Comparison of ENCODE assay signal across 23 mouse cellular contexts in genomic region chr1:153846420-153846819, GRCm38 (mm10). TPM values are rescaled to one million over a fixed set of nuclear protein-coding genes. Genes with fewer than 3 reads are reported as not detected.
DNase-seq lines count a peak whose midpoint lies in the region; ATAC-seq and TF ChIP-seq lines count a peak whose summit lies in the region.
"Had no signal": no experiment of that assay in that cellular context is flagged by ENCODE, and none has a peak within 500 bp of the region (broad histone marks: within the 10 kb centered on the region; RNA-seq: fewer than 3 reads in every experiment).

No protein-coding gene starts in this region.

- WGBS in hindbrain, embryonic 14.5 days = 82% methylated on average over 7 of the region's 7 CpGs
- WGBS in hindbrain, embryonic 10.5 days = 90% methylated on average over 7 of the region's 7 CpGs
- 96% methylated on average over 7 of the region's 7 CpGs for WGBS in midbrain, postnatal 0 days
- WGBS in midbrain, embryonic 14.5 days = 90% methylated on average over 7 of the region's 7 CpGs

- no peaks in the 10 kb centered on the region for H3K4me1 ChIP-seq in hindbrain, embryonic 14.5 days (replicated peaks; ENCODE audit: control insufficient read depth, insufficient read depth, low read length)
- H3K4me1 ChIP-seq in hindbrain, embryonic 10.5 days (replicated peaks) = no peaks in the 10 kb centered on the region
- H3K4me1 ChIP-seq in midbrain, postnatal 0 days (ENCODE audit: insufficient read depth, low read length) = no peaks in the 10 kb centered on the region
- H3K4me1 ChIP-seq in midbrain, embryonic 14.5 days (ENCODE audit: control insufficient read depth, insufficient read depth, low read length) = no peaks in the 10 kb centered on the region
- H3K4me1 ChIP-seq: forebrain, embryonic 13.5 days; heart, embryonic 10.5 days had no signal

- no peak overlapping the region for H3K27ac ChIP-seq in hindbrain, embryonic 14.5 days
- H3K27ac ChIP-seq in hindbrain, embryonic 10.5 days = no peak overlapping the region
- H3K27ac ChIP-seq in midbrain, postnatal 0 days (ENCODE audit: low read depth, low read length) = no peak overlapping the region
- H3K27ac ChIP-seq in midbrain, embryonic 14.5 days (replicated peaks; ENCODE audit: low read depth, low read length) = no peak overlapping the region
- H3K27ac ChIP-seq: forebrain, embryonic 13.5 days; heart, embryonic 10.5 days had no signal

- TF ChIP-seq POLR2A in brain, embryonic 14.5 days (IDR thresholded peaks at IDR 0.05; ENCODE audit: borderline replicate concordance, extremely low read depth, insufficient read depth, insufficient read length, poor library complexity, severe bottlenecking) = no peak

- H3K9ac ChIP-seq in hindbrain, embryonic 14.5 days = no peak overlapping the region
- H3K9ac ChIP-seq in midbrain, postnatal 0 days (replicated peaks; ENCODE audit: low read length, poor library complexity, severe bottlenecking) = no peak overlapping the region
- no peak overlapping the region for H3K9ac ChIP-seq in midbrain, embryonic 14.5 days (replicated peaks; ENCODE audit: low read length)
- H3K9ac ChIP-seq: forebrain, embryonic 13.5 days; forebrain, postnatal 0 days had no signal

- no peak overlapping the region for H3K4me2 ChIP-seq in hindbrain, embryonic 14.5 days (replicated peaks)
- H3K4me2 ChIP-seq in midbrain, postnatal 0 days (ENCODE audit: low read depth, low read length, poor library complexity, severe bottlenecking) = no peak overlapping the region
- no peak overlapping the region for H3K4me2 ChIP-seq in midbrain, embryonic 14.5 days (ENCODE audit: low read length)
- H3K4me2 ChIP-seq: forebrain, embryonic 13.5 days had no signal

- ATAC-seq in hindbrain, embryonic 14.5 days (ENCODE audit: low FRiP score) = 0 out of 2 replicates have a peak, but pooled peaks have one; percentile 27
- ATAC-seq in midbrain, postnatal 0 days (ENCODE audit: low FRiP score) = no peak
- no peak for ATAC-seq in midbrain, embryonic 14.5 days (ENCODE audit: low FRiP score, low TSS enrichment)
- ATAC-seq: intestine, postnatal 0 days had no signal

- H3K27me3 ChIP-seq in hindbrain, embryonic 14.5 days (ENCODE audit: control insufficient read depth, insufficient read depth, low read length) = no peaks in the 10 kb centered on the region
- H3K27me3 ChIP-seq in hindbrain, embryonic 10.5 days (ENCODE audit: insufficient read depth, poor library complexity, severe bottlenecking) = no peaks in the 10 kb centered on the region
- no peaks in the 10 kb centered on the region for H3K27me3 ChIP-seq in midbrain, postnatal 0 days (ENCODE audit: insufficient read depth, low read length)
- H3K27me3 ChIP-seq in midbrain, embryonic 14.5 days (ENCODE audit: control insufficient read depth, insufficient read depth, low read length) = no peaks in the 10 kb centered on the region
- H3K27me3 ChIP-seq: forebrain, embryonic 13.5 days had no signal

- no peak overlapping the region for H3K4me3 ChIP-seq in hindbrain, embryonic 14.5 days (replicated peaks; ENCODE audit: low read length)
- no peak overlapping the region for H3K4me3 ChIP-seq in hindbrain, embryonic 10.5 days
- no peak overlapping the region for H3K4me3 ChIP-seq in midbrain, postnatal 0 days (ENCODE audit: low read depth, low read length)
- no peak overlapping the region for H3K4me3 ChIP-seq in midbrain, embryonic 14.5 days (replicated peaks; ENCODE audit: low read depth, low read length)
- H3K4me3 ChIP-seq: forebrain, embryonic 13.5 days; heart, embryonic 10.5 days had no signal

- TF ChIP-seq CTCF in midbrain, postnatal 0 days (IDR thresholded peaks at IDR 0.05) = no peak
- no peak for TF ChIP-seq CTCF in brain, embryonic 14.5 days (IDR thresholded peaks at IDR 0.05; ENCODE audit: borderline replicate concordance, extremely low read depth, insufficient read depth, insufficient read length)

- no peak for DNase-seq in hindbrain, embryonic 14.5 days (ENCODE audit: low spot score)
- no peak for DNase-seq in hindbrain, embryonic 10.5 days (ENCODE audit: low spot score)
- DNase-seq in midbrain, postnatal 0 days (ENCODE audit: low spot score) = peak; percentile 41
- no peak for DNase-seq in midbrain, embryonic 14.5 days
- DNase-seq in brain, embryonic 14.5 days (ENCODE audit: low read depth) = peak; percentile 4
- DNase-seq in naive thymus-derived CD4-positive, alpha-beta T cell, adult 2 months (ENCODE audit: low read depth) = peak; percentile 5
- DNase-seq in layer of hippocampus, postnatal 14 days (ENCODE audit: low spot score in 2 of 2) = no peak
- DNase-seq in kidney, adult 18-20 months = no peak
- DNase-seq: adrenal gland, postnatal 14 days; cerebellum, adult 2 months; gastrocnemius, postnatal 14 days; heart, postnatal 4 days had no signal

- no peaks in the 10 kb centered on the region for H3K36me3 ChIP-seq in hindbrain, embryonic 14.5 days (replicated peaks; ENCODE audit: control insufficient read depth, insufficient read depth)
- no peaks in the 10 kb centered on the region for H3K36me3 ChIP-seq in hindbrain, embryonic 10.5 days
- no peaks in the 10 kb centered on the region for H3K36me3 ChIP-seq in midbrain, postnatal 0 days (ENCODE audit: insufficient read depth, low read length)
- H3K36me3 ChIP-seq in midbrain, embryonic 14.5 days (ENCODE audit: control insufficient read depth, insufficient read depth, low read length) = no peaks in the 10 kb centered on the region
- H3K36me3 ChIP-seq: G1E; heart, embryonic 10.5 days had no signal

- H3K9me3 ChIP-seq in hindbrain, embryonic 14.5 days (ENCODE audit: control insufficient read depth, low read length) = no peaks in the 10 kb centered on the region
- H3K9me3 ChIP-seq in hindbrain, embryonic 10.5 days = no peaks in the 10 kb centered on the region
- no peaks in the 10 kb centered on the region for H3K9me3 ChIP-seq in midbrain, postnatal 0 days (ENCODE audit: low read length)
- H3K9me3 ChIP-seq in midbrain, embryonic 14.5 days (ENCODE audit: control insufficient read depth, low read length) = no peaks in the 10 kb centered on the region
- H3K9me3 ChIP-seq: forebrain, embryonic 13.5 days; G1E; heart, embryonic 10.5 days had no signal

RNA-seq across cellular contexts. Expression of gene Rgsl1, which starts 2.5 kb away (rescaled TPM):
- polyA plus RNA-seq in hindbrain, embryonic 14.5 days (2014; fragmentation: Nextera tagmentation; extraction: Ambion mirVana) = 0.13 and 0.16 TPM in 2 replicates
- polyA plus RNA-seq in hindbrain, embryonic 10.5 days (2016; fragmentation: Nextera tagmentation; extraction: Ambion mirVana) = 0.10 TPM in 1 of 2 replicates, not detected in the other
- total RNA-seq in midbrain, postnatal 0 days (2014; rRNA removed) = 0.05 TPM in 1 of 2 replicates, not detected in the other
- polyA plus RNA-seq in midbrain, postnatal 0 days (2015; fragmentation: Nextera tagmentation; extraction: Ambion mirVana) = 0.12 and 0.18 TPM in 2 replicates
- polyA plus RNA-seq in midbrain, embryonic 14.5 days (2014; fragmentation: Nextera tagmentation; extraction: Ambion mirVana) = 0.15 and 0.20 TPM in 2 replicates
- polyA plus RNA-seq in brain, embryonic 14.5 days (2012; rRNA removed) = 0.24 and 0.44 TPM in 2 replicates
- 1 to 10 TPM in 1 of 2 experiments, under 1 TPM in 1; 0.88 to 1.0 TPM for total RNA-seq in layer of hippocampus, postnatal 14 days (2021)
- total RNA-seq: gastrocnemius, postnatal 14 days; granulocyte monocyte progenitor cell, adult 5-6 weeks; heart, postnatal 10 days; heart, postnatal 4 days had no signal
- polyA plus RNA-seq: embryonic facial prominence, embryonic 11.5 days; G1E; heart, embryonic 10.5 days; heart, embryonic 14.5 days had no signal

RNA-seq across cellular contexts. Expression of gene Teddm1b, which starts 27.7 kb away (rescaled TPM):
- 0.25 and 0.51 TPM in 2 replicates for polyA plus RNA-seq in hindbrain, embryonic 14.5 days (2014; fragmentation: Nextera tagmentation; extraction: Ambion mirVana)
- polyA plus RNA-seq in hindbrain, embryonic 10.5 days (2016; fragmentation: Nextera tagmentation; extraction: Ambion mirVana) = 0.56 and 0.58 TPM in 2 replicates
- total RNA-seq in midbrain, postnatal 0 days (2014; rRNA removed) = not detected in 2 replicates
- 0.21 and 0.22 TPM in 2 replicates for polyA plus RNA-seq in midbrain, postnatal 0 days (2015; fragmentation: Nextera tagmentation; extraction: Ambion mirVana)
- 0.50 and 0.55 TPM in 2 replicates for polyA plus RNA-seq in midbrain, embryonic 14.5 days (2014; fragmentation: Nextera tagmentation; extraction: Ambion mirVana)
- polyA plus RNA-seq in brain, embryonic 14.5 days (2012; rRNA removed) = not detected in 2 replicates
- not detected for total RNA-seq in layer of hippocampus, postnatal 14 days (2021)
- total RNA-seq: adrenal gland, adult 18-20 months; adrenal gland, postnatal 14 days; forebrain, postnatal 0 days; gastrocnemius, adult 18-20 months; gastrocnemius, postnatal 14 days; granulocyte monocyte progenitor cell, adult 5-6 weeks; heart, postnatal 10 days; heart, postnatal 4 days had no signal
- polyA plus RNA-seq: cerebellum, adult 2 months; G1E; heart, embryonic 14.5 days; intestine, postnatal 0 days had no signal

RNA-seq across cellular contexts. Expression of gene Teddm1a, which starts 45.1 kb away (rescaled TPM):
- polyA plus RNA-seq in hindbrain, embryonic 14.5 days (2014; fragmentation: Nextera tagmentation; extraction: Ambion mirVana) = not detected in 2 replicates
- polyA plus RNA-seq in hindbrain, embryonic 10.5 days (2016; fragmentation: Nextera tagmentation; extraction: Ambion mirVana) = not detected in 2 replicates
- total RNA-seq in midbrain, postnatal 0 days (2014; rRNA removed) = not detected in 2 replicates
- polyA plus RNA-seq in midbrain, postnatal 0 days (2015; fragmentation: Nextera tagmentation; extraction: Ambion mirVana) = not detected in 2 replicates
- polyA plus RNA-seq in midbrain, embryonic 14.5 days (2014; fragmentation: Nextera tagmentation; extraction: Ambion mirVana) = not detected in 2 replicates
- polyA plus RNA-seq in brain, embryonic 14.5 days (2012; rRNA removed) = not detected in 2 replicates
- total RNA-seq in layer of hippocampus, postnatal 14 days (2021) = not detected
- total RNA-seq: adrenal gland, adult 18-20 months; adrenal gland, postnatal 14 days; forebrain, postnatal 0 days; gastrocnemius, adult 18-20 months; gastrocnemius, postnatal 14 days; granulocyte monocyte progenitor cell, adult 5-6 weeks; heart, postnatal 10 days; heart, postnatal 4 days had no signal
- polyA plus RNA-seq: cerebellum, adult 2 months; embryonic facial prominence, embryonic 11.5 days; forebrain, embryonic 13.5 days; G1E; heart, embryonic 10.5 days; heart, embryonic 14.5 days; intestine, postnatal 0 days had no signal

RNA-seq across cellular contexts. Expression of gene Glul, which starts 53.3 kb away (rescaled TPM):
- polyA plus RNA-seq in hindbrain, embryonic 14.5 days (2014; fragmentation: Nextera tagmentation; extraction: Ambion mirVana) = 199 and 206 TPM in 2 replicates
- 128 and 133 TPM in 2 replicates for polyA plus RNA-seq in hindbrain, embryonic 10.5 days (2016; fragmentation: Nextera tagmentation; extraction: Ambion mirVana)
- 312 and 330 TPM in 2 replicates for total RNA-seq in midbrain, postnatal 0 days (2014; rRNA removed)
- 237 and 250 TPM in 2 replicates for polyA plus RNA-seq in midbrain, postnatal 0 days (2015; fragmentation: Nextera tagmentation; extraction: Ambion mirVana)
- 130 and 155 TPM in 2 replicates for polyA plus RNA-seq in midbrain, embryonic 14.5 days (2014; fragmentation: Nextera tagmentation; extraction: Ambion mirVana)
- polyA plus RNA-seq in brain, embryonic 14.5 days (2012; rRNA removed) = 151 and 226 TPM in 2 replicates
- 1,000 to 10,000 TPM; 1,538 to 1,706 TPM for total RNA-seq in layer of hippocampus, postnatal 14 days (2021)

RNA-seq across cellular contexts. Expression of gene Teddm2, which starts 53.6 kb away (rescaled TPM):
- 0.98 and 1.4 TPM in 2 replicates for polyA plus RNA-seq in hindbrain, embryonic 14.5 days (2014; fragmentation: Nextera tagmentation; extraction: Ambion mirVana)
- 0.46 and 0.56 TPM in 2 replicates for polyA plus RNA-seq in hindbrain, embryonic 10.5 days (2016; fragmentation: Nextera tagmentation; extraction: Ambion mirVana)
- 0.66 and 1.1 TPM in 2 replicates for total RNA-seq in midbrain, postnatal 0 days (2014; rRNA removed)
- 1.2 and 1.7 TPM in 2 replicates for polyA plus RNA-seq in midbrain, postnatal 0 days (2015; fragmentation: Nextera tagmentation; extraction: Ambion mirVana)
- 0.80 and 0.94 TPM in 2 replicates for polyA plus RNA-seq in midbrain, embryonic 14.5 days (2014; fragmentation: Nextera tagmentation; extraction: Ambion mirVana)
- 0.90 and 1.2 TPM in 2 replicates for polyA plus RNA-seq in brain, embryonic 14.5 days (2012; rRNA removed)
- total RNA-seq in layer of hippocampus, postnatal 14 days (2021) = 1 to 10 TPM; 1.7 to 2.8 TPM
- total RNA-seq: granulocyte monocyte progenitor cell, adult 5-6 weeks had no signal

Comparison
In these comparisons a context has a peak if more than half of its experiments do, and no peak if none do; other contexts are left out.
1. DNase-seq: peak in midbrain, postnatal 0 days (single experiment), brain, embryonic 14.5 days (single experiment) and naive thymus-derived CD4-positive, alpha-beta T cell, adult 2 months (single experiment); none in hindbrain, embryonic 14.5 days (single experiment), hindbrain, embryonic 10.5 days (single experiment), midbrain, embryonic 14.5 days (single experiment), layer of hippocampus, postnatal 14 days (0 of 2) and kidney, adult 18-20 months (single experiment).